Mouse (Mus musculus): ENCODE measurements around the gene Cdk14. TPM values are rescaled to one million over a fixed set of nuclear protein-coding genes. Genes with fewer than 3 reads are reported as not detected.
"Not testable (repeated sequence)": the region's sequence is repeated elsewhere in the genome, so short reads cannot be mapped to it uniquely, and the experiment has no call there.

Cdk14 gene
- polyA plus RNA-seq, 1 experiment from 2014 or later: 29.9 TPM

GRCm38 (mm10) chr5:5343741-5344140 is 76.4 kb downstream of the Cdk14 start:
- H3K27me3 ChIP-seq (ENCODE audit: control insufficient read depth, insufficient read depth, low read length): no peaks in the 10 kb centered on the region
- no peaks in the 10 kb centered on the region for H3K9me3 ChIP-seq (replicated peaks; ENCODE audit: control insufficient read depth, low read length)
- peaks cover 6% of the 10 kb centered on the region for H3K4me1 ChIP-seq (ENCODE audit: control insufficient read depth, insufficient read depth, low read length)
- no peak for DNase-seq (ENCODE audit: low spot score)
- H3K4me2 ChIP-seq (ENCODE audit: low read depth, low read length): no peak overlapping the region
- no peak overlapping the region for H3K4me3 ChIP-seq (ENCODE audit: low read depth, low read length)
- 78% methylated on average over 2 of the region's 2 CpGs for WGBS
- no peaks in the 10 kb centered on the region for H3K36me3 ChIP-seq (replicated peaks; ENCODE audit: control insufficient read depth, insufficient read depth, low read depth, low read length)
- no peak for ATAC-seq (replicated peaks; ENCODE audit: insufficient number of reproducible peaks, low FRiP score, low TSS enrichment, low read depth)
- H3K27ac ChIP-seq (replicated peaks; ENCODE audit: low read depth, low read length): peak overlapping the region; percentile 65; the same call in 1 of the 2 replicates
- no peak overlapping the region for H3K9ac ChIP-seq (replicated peaks; ENCODE audit: low read length)

- Histone ChIP-seq H3K4me2 (ENCODE audit: low read depth, low read length) (no peak overlapping the region), H3K9ac (replicated peaks; ENCODE audit: low read length) (no peak overlapping the region), H3K9me3 (replicated peaks; ENCODE audit: control insufficient read depth, low read length) (no peaks in the 10 kb centered on the region), H3K27ac (replicated peaks; ENCODE audit: low read depth, low read length) (peak overlapping the region; percentile 65), H3K4me1 (ENCODE audit: control insufficient read depth, insufficient read depth, low read length) (peaks cover 6% of the 10 kb centered on the region), H3K27me3 (ENCODE audit: control insufficient read depth, insufficient read depth, low read length) (no peaks in the 10 kb centered on the region), H3K4me3 (ENCODE audit: low read depth, low read length) (no peak overlapping the region), H3K36me3 (replicated peaks; ENCODE audit: control insufficient read depth, insufficient read depth, low read depth, low read length) (no peaks in the 10 kb centered on the region)
- WGBS: 54% methylated on average over 2 of the region's 2 CpGs
- DNase-seq (ENCODE audit: low spot score): no peak
- ATAC-seq (replicated peaks; ENCODE audit: insufficient number of reproducible peaks, low FRiP score, low TSS enrichment, low read depth): peak; percentile 51; the same call in 1 of the 2 replicates
Observed at GRCm38 (mm10) chr5:5343267-5343666, 76.8 kb downstream of the Cdk14 start.

GRCm38 (mm10) chr5:5342410-5343137 is 77.5 kb downstream of the Cdk14 start:
- H3K36me3 ChIP-seq (replicated peaks; ENCODE audit: control insufficient read depth, insufficient read depth, low read depth, low read length): no peaks in the 10 kb centered on the region
- no peaks in the 10 kb centered on the region for H3K27me3 ChIP-seq (ENCODE audit: control insufficient read depth, insufficient read depth, low read length)
- DNase-seq (ENCODE audit: low spot score) (peak; percentile 86), ATAC-seq (replicated peaks; ENCODE audit: insufficient number of reproducible peaks, low FRiP score, low TSS enrichment, low read depth) (peak; percentile 87)
- H3K4me1 ChIP-seq (ENCODE audit: control insufficient read depth, insufficient read depth, low read length): peaks cover 6% of the 10 kb centered on the region
- no peak overlapping the region for H3K4me2 ChIP-seq (ENCODE audit: low read depth, low read length)
- no peaks in the 10 kb centered on the region for H3K9me3 ChIP-seq (replicated peaks; ENCODE audit: control insufficient read depth, low read length)
- no peak overlapping the region for H3K9ac ChIP-seq (replicated peaks; ENCODE audit: low read length)
- H3K27ac ChIP-seq (replicated peaks; ENCODE audit: low read depth, low read length): 0 out of 2 replicates have a peak overlapping the region, but pooled peaks have one; percentile 29
- H3K4me3 ChIP-seq (ENCODE audit: low read depth, low read length): no peak overlapping the region
- 52% methylated on average over 11 of the region's 11 CpGs for WGBS

GRCm38 (mm10) chr5:5341611-5342010 is 78.5 kb downstream of the Cdk14 start:
- 87% methylated on average over 8 of the region's 8 CpGs for WGBS
- ATAC-seq (replicated peaks; ENCODE audit: insufficient number of reproducible peaks, low FRiP score, low TSS enrichment, low read depth): no peak
- H3K36me3 ChIP-seq (replicated peaks; ENCODE audit: control insufficient read depth, insufficient read depth, low read depth, low read length): no peaks in the 10 kb centered on the region
- no peak overlapping the region for H3K9ac ChIP-seq (replicated peaks; ENCODE audit: low read length)
- H3K4me2 ChIP-seq (ENCODE audit: low read depth, low read length): no peak overlapping the region
- peaks cover 6% of the 10 kb centered on the region for H3K4me1 ChIP-seq (ENCODE audit: control insufficient read depth, insufficient read depth, low read length)
- no peak overlapping the region for H3K4me3 ChIP-seq (ENCODE audit: low read depth, low read length)
- DNase-seq (ENCODE audit: low spot score): no peak
- H3K27ac ChIP-seq (replicated peaks; ENCODE audit: low read depth, low read length): no peak overlapping the region
- no peaks in the 10 kb centered on the region for H3K9me3 ChIP-seq (replicated peaks; ENCODE audit: control insufficient read depth, low read length)
- H3K27me3 ChIP-seq (ENCODE audit: control insufficient read depth, insufficient read depth, low read length): no peaks in the 10 kb centered on the region

- Histone ChIP-seq H3K27me3 (ENCODE audit: control insufficient read depth, insufficient read depth, low read length) (no peaks in the 10 kb centered on the region), H3K4me3 (ENCODE audit: low read depth, low read length) (no peak overlapping the region), H3K9ac (replicated peaks; ENCODE audit: low read length) (no peak overlapping the region), H3K27ac (replicated peaks; ENCODE audit: low read depth, low read length) (no peak overlapping the region), H3K9me3 (replicated peaks; ENCODE audit: control insufficient read depth, low read length) (no peaks in the 10 kb centered on the region), H3K4me1 (ENCODE audit: control insufficient read depth, insufficient read depth, low read length) (no peaks in the 10 kb centered on the region), H3K4me2 (ENCODE audit: low read depth, low read length) (no peak overlapping the region), H3K36me3 (replicated peaks; ENCODE audit: control insufficient read depth, insufficient read depth, low read depth, low read length) (no peaks in the 10 kb centered on the region)
- ATAC-seq (replicated peaks; ENCODE audit: insufficient number of reproducible peaks, low FRiP score, low TSS enrichment, low read depth) (no peak), DNase-seq (ENCODE audit: low spot score) (no peak)
- 92% methylated on average over 8 of the region's 8 CpGs for WGBS
Observed at GRCm38 (mm10) chr5:5333916-5334315, 86.2 kb downstream of the Cdk14 start.

- H3K4me3 ChIP-seq (ENCODE audit: low read depth, low read length): no peak overlapping the region
Observed at GRCm38 (mm10) chr5:5330926-5331460, 89.1 kb downstream of the Cdk14 start.

GRCm38 (mm10) chr5:5329018-5329417 is 91.1 kb downstream of the Cdk14 start:
- DNase-seq (ENCODE audit: low spot score); H3K4me3 ChIP-seq (ENCODE audit: low read depth, low read length); H3K9me3 ChIP-seq (replicated peaks; ENCODE audit: control insufficient read depth, low read length); H3K4me1 ChIP-seq (ENCODE audit: control insufficient read depth, insufficient read depth, low read length); H3K27me3 ChIP-seq (ENCODE audit: control insufficient read depth, insufficient read depth, low read length); H3K9ac ChIP-seq (replicated peaks; ENCODE audit: low read length); H3K27ac ChIP-seq (replicated peaks; ENCODE audit: low read depth, low read length); H3K4me2 ChIP-seq (ENCODE audit: low read depth, low read length); ATAC-seq (replicated peaks; ENCODE audit: insufficient number of reproducible peaks, low FRiP score, low TSS enrichment, low read depth); H3K36me3 ChIP-seq (replicated peaks; ENCODE audit: control insufficient read depth, insufficient read depth, low read depth, low read length): not testable (repeated sequence)
- WGBS: 83% methylated on average over 2 of the region's 2 CpGs

More at GRCm38 (mm10) chr5:5330926-5331460, 89.1 kb downstream of the Cdk14 start:
- Histone ChIP-seq H3K27ac (replicated peaks; ENCODE audit: low read depth, low read length) (no peak overlapping the region), H3K27me3 (ENCODE audit: control insufficient read depth, insufficient read depth, low read length) (no peaks in the 10 kb centered on the region), H3K4me1 (ENCODE audit: control insufficient read depth, insufficient read depth, low read length) (no peaks in the 10 kb centered on the region), H3K9ac (replicated peaks; ENCODE audit: low read length) (no peak overlapping the region), H3K36me3 (replicated peaks; ENCODE audit: control insufficient read depth, insufficient read depth, low read depth, low read length) (no peaks in the 10 kb centered on the region), H3K9me3 (replicated peaks; ENCODE audit: control insufficient read depth, low read length) (no peaks in the 10 kb centered on the region; the same call in 1 of the 2 replicates), H3K4me2 (ENCODE audit: low read depth, low read length) (no peak overlapping the region)
- no peak for DNase-seq (ENCODE audit: low spot score)
- WGBS: 68% methylated on average over 10 of the region's 10 CpGs
- ATAC-seq (replicated peaks; ENCODE audit: insufficient number of reproducible peaks, low FRiP score, low TSS enrichment, low read depth): no peak

- Histone ChIP-seq H3K4me1 (ENCODE audit: control insufficient read depth, insufficient read depth, low read length) (no peaks in the 10 kb centered on the region), H3K4me3 (ENCODE audit: low read depth, low read length) (no peak overlapping the region), H3K36me3 (replicated peaks; ENCODE audit: control insufficient read depth, insufficient read depth, low read depth, low read length) (no peaks in the 10 kb centered on the region), H3K9ac (replicated peaks; ENCODE audit: low read length) (no peak overlapping the region), H3K27ac (replicated peaks; ENCODE audit: low read depth, low read length) (no peak overlapping the region), H3K9me3 (replicated peaks; ENCODE audit: control insufficient read depth, low read length) (no peaks in the 10 kb centered on the region; the same call in 1 of the 2 replicates), H3K4me2 (ENCODE audit: low read depth, low read length) (no peak overlapping the region), H3K27me3 (ENCODE audit: control insufficient read depth, insufficient read depth, low read length) (no peaks in the 10 kb centered on the region)
- DNase-seq (ENCODE audit: low spot score): no peak
- WGBS: 93% methylated on average over 2 of the region's 2 CpGs
- ATAC-seq (replicated peaks; ENCODE audit: insufficient number of reproducible peaks, low FRiP score, low TSS enrichment, low read depth): no peak
Observed at GRCm38 (mm10) chr5:5326716-5327115, 93.4 kb downstream of the Cdk14 start.

All from embryonic facial prominence, embryonic 11.5 days (tissue).